Mouse (Mus musculus) heart, embryonic 14.5 days (tissue): Measurements from ENCODE around the gene Zfand2a. TPM values are rescaled to one million over a fixed set of nuclear protein-coding genes. Genes with fewer than 3 reads are reported as not detected.

ENCODE experiments used
- ATAC-seq: fragments of 200-750 bp; cut with Nextera tagmentation; 2 replicates; pipeline ENCODE4 v1.8.0; 2017; ENCODE audit warnings: low read depth, moderate TSS enrichment; ENCODE audit not compliant: insufficient number of reproducible peaks, insufficient read depth, low FRiP score
- H3K27ac ChIP-seq, 2 experiments: fragments of 200-500 bp in 1 of 2; fragments of 300-500 bp in 1 of 2; sonication (generic) in 1 of 2; replicated peaks in 1 of 2; 2 replicates each; pipeline ENCODE4 v1.5.1; 2012 to 2014; ENCODE audit warnings: low read depth in 2 of 2, low read length in 2 of 2, control low read depth in 1 of 2, mild to moderate bottlenecking in 1 of 2, mixed read lengths in 1 of 2; ENCODE audit not compliant: control insufficient read depth in 1 of 2, insufficient read depth in 1 of 2
- H3K27me3 ChIP-seq: fragments of 300-500 bp; sonication (generic); 2 replicates; pipeline ENCODE4 v1.6.1; 2014; ENCODE audit warnings: mild to moderate bottlenecking, low read length, control low read depth; ENCODE audit not compliant: control insufficient read depth, insufficient read depth
- H3K36me3 ChIP-seq: fragments of 300-500 bp; sonication (generic); 2 replicates; pipeline ENCODE4 v1.6.1; 2014; ENCODE audit warnings: mild to moderate bottlenecking, control low read depth, low read length, mixed read lengths; ENCODE audit not compliant: control insufficient read depth, insufficient read depth
- H3K4me1 ChIP-seq, 2 experiments: fragments of 200-500 bp in 1 of 2; fragments of 300-500 bp in 1 of 2; sonication (generic) in 1 of 2; 2 replicates each; pipeline ENCODE4 v1.6.1; 2012 to 2014; ENCODE audit warnings: low read length in 2 of 2, control low read depth in 1 of 2, mixed read lengths in 1 of 2; ENCODE audit not compliant: control insufficient read depth in 2 of 2, insufficient read depth in 2 of 2
- H3K4me2 ChIP-seq: fragments of 300-500 bp; sonication (generic); 2 replicates; pipeline ENCODE4 v1.6.1; 2014; ENCODE audit warnings: mild to moderate bottlenecking, low read length
- H3K4me3 ChIP-seq, 2 experiments: fragments of 200-500 bp in 1 of 2; fragments of 300-500 bp in 1 of 2; sonication (generic) in 1 of 2; 2 replicates each; pipeline ENCODE4 v1.5.1; 2012 to 2014; ENCODE audit warnings: low read length in 2 of 2, mild to moderate bottlenecking in 2 of 2, control low read depth in 1 of 2, low read depth in 1 of 2, moderate library complexity in 1 of 2; ENCODE audit not compliant: control insufficient read depth in 1 of 2, insufficient read depth in 1 of 2
- H3K9ac ChIP-seq: fragments of 300-500 bp; sonication (generic); 2 replicates; pipeline ENCODE4 v1.6.1; 2014; ENCODE audit warnings: mild to moderate bottlenecking, low read length
- H3K9me3 ChIP-seq: fragments of 300-500 bp; sonication (generic); 2 replicates; pipeline ENCODE4 v1.6.1; 2016; ENCODE audit warnings: low read length, control low read depth; ENCODE audit not compliant: control insufficient read depth
- WGBS: fragments of 180-500 bp; shearing (Covaris S2); extraction: QIAGEN DNeasy Blood & Tissue Kit; methylation state at CpG from one replicate; pipeline ENCODE4 v1.1.7; 2014; 5-methylcytosine and 5-hydroxymethylcytosine counted together
- polyA plus RNA-seq: library from polyadenylated mRNA; unstranded; fragments of >200 nt; fragmentation: Nextera tagmentation; extraction: Ambion mirVana; gene quantifications from 2 replicates; pipeline ENCODE4 v1.2.1, GENCODE M21; 2014

Gene Zfand2a
- polyA plus RNA-seq, 1 experiment from 2014 or later = 7.0 TPM

DNA sequence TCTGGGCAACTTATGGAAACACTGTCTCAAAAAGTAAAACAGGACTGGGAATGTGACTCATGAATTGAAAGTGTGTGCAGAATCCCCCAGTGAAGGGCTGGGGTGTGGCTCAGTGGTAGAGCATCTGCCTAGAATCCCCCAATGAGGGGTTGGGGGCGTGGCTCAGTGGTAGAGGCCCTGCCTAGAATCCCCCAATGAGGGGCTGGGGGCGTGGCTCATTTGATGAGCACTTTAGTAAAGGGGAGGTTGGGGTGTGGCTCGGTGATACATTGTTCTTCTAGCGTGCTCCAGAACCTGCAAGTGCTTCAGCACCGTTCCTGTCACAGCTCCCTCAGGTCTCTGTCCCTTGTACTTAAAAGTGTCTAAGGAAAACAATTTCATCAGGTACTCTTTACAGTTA, 21.9 kb upstream of the Zfand2a start:
- H3K4me2 ChIP-seq = no peak overlapping the region
- no peak overlapping the region for H3K9ac ChIP-seq
- ATAC-seq = no peak
- no peaks in the 10 kb centered on the region for H3K36me3 ChIP-seq
- no peak overlapping the region for H3K4me3 ChIP-seq
- H3K4me1 ChIP-seq = no peaks in the 10 kb centered on the region; a peak in 1 of 4 replicates
- 10% methylated on average over 5 of the region's 5 CpGs for WGBS
- peaks cover 29% of the 10 kb centered on the region for H3K27me3 ChIP-seq
- no peak overlapping the region for H3K27ac ChIP-seq
- no peaks in the 10 kb centered on the region for H3K9me3 ChIP-seq

DNA sequence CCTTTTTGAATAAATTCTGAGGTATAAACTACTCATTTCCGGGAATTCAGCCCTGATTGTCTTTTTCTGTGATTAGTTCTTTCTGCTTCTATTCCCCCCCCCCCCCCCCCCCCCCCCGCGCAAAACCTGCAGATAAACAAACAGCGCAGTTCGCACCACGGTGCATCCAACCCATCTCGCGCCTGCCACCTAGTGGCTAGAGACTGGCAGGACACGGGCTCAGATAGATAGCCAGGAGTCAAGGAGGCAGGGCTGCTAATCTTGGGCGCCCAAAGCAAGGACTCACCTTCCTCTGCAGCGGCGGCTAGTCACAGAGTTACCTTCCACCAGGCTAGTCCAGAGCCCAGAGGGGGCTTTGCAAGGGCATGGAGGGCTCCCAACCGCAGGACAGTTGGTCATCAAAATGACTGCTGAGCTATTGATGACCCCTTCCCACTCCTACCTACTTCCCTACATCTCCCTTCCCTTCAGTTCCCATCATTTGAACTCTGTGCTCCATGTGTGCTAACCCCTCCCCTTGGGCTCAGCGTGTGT, 20.8 kb upstream of the Zfand2a start:
- Histone ChIP-seq H3K27me3 (peaks cover 19% of the 10 kb centered on the region), H3K4me1 (no peaks in the 10 kb centered on the region), H3K4me3 (no peak overlapping the region), H3K4me2 (no peak overlapping the region), H3K9me3 (no peaks in the 10 kb centered on the region), H3K27ac (no peak overlapping the region), H3K36me3 (no peaks in the 10 kb centered on the region), H3K9ac (no peak overlapping the region)
- no peak for ATAC-seq
- 1% methylated on average over 12 of the region's 14 CpGs for WGBS

DNA sequence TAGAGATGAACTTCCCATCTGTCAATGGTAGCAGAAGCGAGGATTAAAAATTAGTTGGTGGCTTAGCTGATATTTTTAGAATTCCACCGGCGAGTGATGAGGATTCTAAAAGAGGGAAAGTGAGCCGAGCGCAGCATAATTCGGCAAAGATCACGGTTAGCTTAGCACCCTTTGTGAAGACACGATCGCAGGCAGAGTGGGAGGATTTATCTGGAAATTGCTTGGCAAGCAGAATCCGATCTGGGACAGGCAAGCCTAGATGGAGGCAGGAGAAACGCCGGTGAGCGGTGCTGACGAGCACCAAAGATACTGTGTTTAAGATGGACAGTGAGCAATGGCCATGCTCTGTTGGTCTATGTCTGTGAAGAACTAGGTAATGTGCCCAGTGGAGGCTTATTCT, 17.9 kb upstream of the Zfand2a start:
- Histone ChIP-seq H3K9me3 (no peaks in the 10 kb centered on the region), H3K27ac (no peak overlapping the region), H3K36me3 (no peaks in the 10 kb centered on the region), H3K4me2 (no peak overlapping the region), H3K27me3 (peaks cover 11% of the 10 kb centered on the region), H3K4me1 (no peaks in the 10 kb centered on the region), H3K4me3 (no peak overlapping the region), H3K9ac (no peak overlapping the region)
- no peak for ATAC-seq
- 71% methylated on average over 14 of the region's 14 CpGs for WGBS

DNA sequence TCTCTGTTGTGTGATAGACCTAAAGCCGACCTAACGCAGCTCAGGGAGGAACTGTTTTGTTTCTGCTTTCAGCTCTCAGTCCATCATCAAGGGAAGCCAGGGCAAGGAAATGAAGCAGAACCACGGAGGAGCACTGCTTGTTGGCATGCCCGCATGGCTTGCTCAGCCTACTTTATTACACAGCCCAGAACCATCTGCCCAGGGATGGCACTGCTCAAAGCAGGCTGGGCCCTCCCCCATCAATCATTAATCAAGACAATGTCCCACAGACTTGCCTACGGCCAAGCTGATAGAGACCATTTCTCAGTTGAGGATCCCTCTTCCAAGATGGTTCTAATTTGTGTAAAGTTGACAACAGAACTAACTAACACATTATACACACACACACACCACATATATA, 14.4 kb upstream of the Zfand2a start:
- Histone ChIP-seq H3K9ac (no peak overlapping the region), H3K4me2 (no peak overlapping the region), H3K27me3 (peaks cover 20% of the 10 kb centered on the region), H3K4me3 (no peak overlapping the region), H3K36me3 (no peaks in the 10 kb centered on the region), H3K4me1 (no peaks in the 10 kb centered on the region; a peak in 1 of 4 replicates), H3K9me3 (no peaks in the 10 kb centered on the region), H3K27ac (no peak overlapping the region)
- WGBS = 30% methylated on average over 5 of the region's 5 CpGs
- no peak for ATAC-seq

DNA sequence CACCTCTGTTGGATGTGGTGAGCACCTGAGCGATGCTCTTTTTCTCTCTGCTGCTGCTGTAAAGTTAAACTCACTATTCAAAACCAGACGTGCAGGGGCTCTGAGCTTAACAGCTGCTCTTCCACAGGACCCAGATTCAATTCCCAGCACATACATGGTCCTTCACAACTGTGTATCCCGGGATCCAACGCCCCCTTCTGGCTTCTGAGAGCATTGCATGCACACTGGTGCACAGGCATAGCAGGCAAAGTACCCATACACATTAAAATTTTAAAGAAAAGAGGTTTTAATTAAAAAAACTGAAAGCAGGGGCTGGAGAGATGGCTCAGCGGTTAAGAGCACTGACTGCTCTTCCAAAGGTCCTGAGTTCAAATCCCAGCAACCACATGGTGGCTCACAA, 12.6 kb upstream of the Zfand2a start:
- H3K27ac ChIP-seq = no peak overlapping the region
- WGBS = 54% methylated on average over 5 of the region's 5 CpGs
- no peaks in the 10 kb centered on the region for H3K9me3 ChIP-seq
- ATAC-seq = no peak
- H3K4me2 ChIP-seq = no peak overlapping the region
- H3K27me3 ChIP-seq = peaks cover 20% of the 10 kb centered on the region
- no peaks in the 10 kb centered on the region; a peak in 1 of 4 replicates for H3K4me1 ChIP-seq
- H3K9ac ChIP-seq = no peak overlapping the region
- no peaks in the 10 kb centered on the region for H3K36me3 ChIP-seq
- no peak overlapping the region for H3K4me3 ChIP-seq

DNA sequence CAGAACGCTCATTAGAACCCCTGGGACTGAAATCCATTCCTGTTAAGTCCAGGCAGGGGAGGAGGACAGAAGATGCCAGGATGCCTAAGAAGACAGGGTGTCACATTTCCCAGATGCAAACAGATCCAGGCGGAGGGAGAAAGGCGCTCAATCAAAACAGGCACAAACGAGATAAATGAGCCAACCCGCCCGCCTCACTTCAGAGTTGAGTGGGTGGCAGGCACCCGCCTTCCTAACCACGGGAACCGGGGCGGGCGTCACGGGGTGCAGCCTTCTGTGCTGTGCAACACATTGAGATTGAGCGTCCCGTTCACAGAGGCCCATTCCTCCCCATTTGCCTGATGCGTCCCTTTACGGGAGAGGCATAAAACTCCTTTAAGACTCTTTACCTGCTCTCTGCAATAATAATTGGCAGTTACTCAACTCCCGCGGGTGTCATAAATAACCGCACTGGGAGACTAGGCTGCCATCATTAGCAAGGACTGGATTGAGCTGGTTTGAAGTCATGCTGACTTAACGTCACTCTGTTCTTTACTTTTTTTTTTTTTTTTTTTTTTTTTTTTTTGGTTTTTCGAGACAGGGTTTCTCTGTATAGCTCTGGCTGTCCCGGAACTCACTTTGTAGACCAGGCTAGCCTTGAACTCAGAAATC, 10.8 kb upstream of the Zfand2a start:
- Histone ChIP-seq H3K27ac (no peak overlapping the region), H3K36me3 (no peaks in the 10 kb centered on the region), H3K4me1 (no peaks in the 10 kb centered on the region; a peak in 1 of 4 replicates), H3K4me3 (no peak overlapping the region), H3K9ac (no peak overlapping the region; the same call in 1 of the 2 replicates), H3K27me3 (peaks cover 20% of the 10 kb centered on the region), H3K9me3 (no peaks in the 10 kb centered on the region), H3K4me2 (peak overlapping the region; percentile 21; the same call in 1 of the 2 replicates)
- 29% methylated on average over 22 of the region's 22 CpGs for WGBS
- ATAC-seq = no peak

DNA sequence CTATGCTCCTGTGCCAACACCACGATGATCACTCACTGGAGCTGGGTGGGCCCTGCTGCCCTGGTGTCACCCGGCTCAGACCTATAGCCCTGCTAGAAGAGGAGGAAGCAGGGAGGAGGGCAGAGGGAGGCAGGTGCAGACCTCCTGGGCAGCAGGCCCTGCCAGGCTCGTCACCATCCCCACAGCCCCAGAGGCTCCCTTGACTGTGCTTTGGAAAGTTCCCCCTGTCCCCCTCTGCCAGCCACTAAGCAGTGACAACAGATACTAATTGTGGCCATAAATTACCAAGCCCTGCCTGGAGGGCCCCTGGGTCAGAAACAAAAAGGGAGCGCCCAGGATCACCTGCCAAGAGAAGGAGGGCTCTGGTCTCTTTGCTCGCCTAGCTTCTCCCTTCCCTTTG, 9.3 kb upstream of the Zfand2a start:
- peaks cover 20% of the 10 kb centered on the region for H3K27me3 ChIP-seq
- no peak overlapping the region for H3K4me2 ChIP-seq
- H3K9ac ChIP-seq = no peak overlapping the region
- H3K4me3 ChIP-seq = no peak overlapping the region
- H3K4me1 ChIP-seq = no peaks in the 10 kb centered on the region; a peak in 1 of 4 replicates
- H3K9me3 ChIP-seq = no peaks in the 10 kb centered on the region
- no peak for ATAC-seq
- H3K27ac ChIP-seq = no peak overlapping the region
- whole genome bisulfite sequencing = 63% methylated on average over 5 of the region's 5 CpGs
- no peaks in the 10 kb centered on the region for H3K36me3 ChIP-seq

DNA sequence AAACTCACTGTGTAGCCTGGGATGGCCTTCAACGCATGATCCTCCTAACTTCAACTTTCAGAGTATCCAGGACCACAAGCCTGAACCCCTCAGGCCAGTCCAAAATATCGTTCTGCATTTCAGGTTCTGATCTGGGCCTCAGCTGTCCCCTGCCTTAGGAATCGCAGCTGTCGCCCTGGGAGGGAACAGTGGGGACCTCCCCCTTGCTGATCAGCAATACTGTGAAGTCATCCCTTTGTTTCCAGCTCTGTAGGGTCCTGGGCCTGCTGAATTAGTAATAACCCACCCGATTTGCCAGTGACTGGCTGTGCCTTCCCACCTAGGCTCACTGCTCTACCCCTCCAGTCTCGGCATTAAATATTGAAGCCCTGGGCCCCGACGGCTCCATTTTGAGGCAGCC, 7.0 kb upstream of the Zfand2a start:
- Histone ChIP-seq H3K27ac (no peak overlapping the region), H3K36me3 (no peaks in the 10 kb centered on the region), H3K27me3 (peaks cover 15% of the 10 kb centered on the region), H3K9ac (no peak overlapping the region), H3K9me3 (no peaks in the 10 kb centered on the region; the same call in 1 of the 2 replicates), H3K4me2 (no peak overlapping the region), H3K4me3 (no peak overlapping the region), H3K4me1 (no peaks in the 10 kb centered on the region; a peak in 1 of 4 replicates)
- no peak for ATAC-seq
- WGBS = 62% methylated on average over 8 of the region's 8 CpGs
